Mouse (Mus musculus): ENCODE measurements around the gene Trip6.

DNA sequence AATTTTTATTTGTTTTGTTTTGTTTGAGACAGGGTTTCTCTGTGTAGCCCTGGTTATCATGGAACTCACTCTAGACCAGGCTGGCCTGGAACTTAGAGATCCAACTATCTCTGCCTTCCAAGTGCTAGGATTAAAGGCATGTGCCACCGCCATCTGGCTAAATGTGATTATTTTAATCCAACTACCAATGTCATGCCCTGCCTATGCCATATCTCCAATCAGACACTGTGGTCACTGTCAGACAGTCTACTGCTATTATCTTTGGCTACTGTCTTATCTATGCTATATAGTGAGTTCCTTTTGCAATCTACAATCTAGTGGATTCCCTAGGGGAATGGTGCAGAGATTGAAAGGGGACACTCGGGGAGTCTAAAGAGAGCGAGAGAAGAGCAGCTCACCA, 6.8 kb upstream of the Trip6 start:
- TF ChIP-seq CTCF (IDR thresholded peaks at IDR 0.05; ENCODE audit: extremely low read depth, insufficient read depth, low read length) (no peak), POLR2A (IDR thresholded peaks at IDR 0.05; ENCODE audit: extremely low read depth, insufficient read depth, low read length) (no peak)
